Mouse (Mus musculus) layer of hippocampus, postnatal 14 days (tissue): ENCODE data around the gene Rab11b. TPM values are rescaled to one million over a fixed set of nuclear protein-coding genes. Genes with fewer than 3 reads are reported as not detected.

Experiments used
- DNase-seq, 2 experiments: peaks; one replicate each; pipeline ENCODE4 v3.0.0; 2021 to 2022; ENCODE audit warnings: low spot score in 2 of 2, mixed read lengths in 1 of 2
- total RNA-seq, 2 experiments: library from RNA; stranded (reverse); gene quantifications; 2 replicates each; pipeline ENCODE4 v1.2.3; 2021

Rab11b gene
- total RNA-seq, 2 experiments from 2014 or later = 281 to 286 TPM

GRCm38 (mm10) chr17:33718944-33719725 is 41.2 kb downstream of the Rab11b start:
- no peak for DNase-seq

- peak; percentile 96 to 98 for DNase-seq
Measured at GRCm38 (mm10) chr17:33718384-33718881, 41.9 kb downstream of the Rab11b start, which contains the start of gene March2. Gene March2, minus strand, starts transcription at chr17:33718670.

- DNase-seq = no peak
Measured at GRCm38 (mm10) chr17:33717982-33718381, 42.3 kb downstream of the Rab11b start.

- DNase-seq = no peak
Measured at GRCm38 (mm10) chr17:33717246-33717645, 43.1 kb downstream of the Rab11b start.

GRCm38 (mm10) chr17:33714779-33715178 is 45.6 kb downstream of the Rab11b start:
- DNase-seq = no peak

- DNase-seq = no peak
Measured at GRCm38 (mm10) chr17:33713271-33713670, 47.1 kb downstream of the Rab11b start.

- no peak for DNase-seq
Measured at GRCm38 (mm10) chr17:33709834-33710233, 50.5 kb downstream of the Rab11b start.

- no peak for DNase-seq
Measured at GRCm38 (mm10) chr17:33703091-33703490, 57.2 kb downstream of the Rab11b start.

GRCm38 (mm10) chr17:33702178-33702577 is 58.2 kb downstream of the Rab11b start:
- no peak for DNase-seq

- no peak for DNase-seq
Measured at GRCm38 (mm10) chr17:33695471-33695870, 64.9 kb downstream of the Rab11b start.

Other genes with a start within 250 kb of the Rab11b start
- gene Adamts10, start 236.3 kb downstream of the Rab11b start, total RNA-seq = 10 to 100 TPM; 33.4 to 34.1 TPM
- gene Myo1f, start 204.8 kb downstream of the Rab11b start, total RNA-seq = 1 to 10 TPM; 1.5 to 2.6 TPM
- 10 to 100 TPM; 40.6 to 45.0 TPM for gene Zfp414, start 131.4 kb downstream of the Rab11b start, total RNA-seq
- under 1 TPM in 1 of 2 experiments, not detected in 1; 0.60 TPM for gene Pram1, start 122.5 kb downstream of the Rab11b start, total RNA-seq
- 100 to 1,000 TPM; 128 to 134 TPM for gene Hnrnpm, start 73.7 kb downstream of the Rab11b start, total RNA-seq
- 10 to 100 TPM; 84.7 to 89.0 TPM for gene March2, start 41.9 kb downstream of the Rab11b start, total RNA-seq
- gene Angptl4, start 21.3 kb upstream of the Rab11b start, total RNA-seq = 1 to 10 TPM; 4.8 to 5.8 TPM
- 10 to 100 TPM; 45.2 to 48.1 TPM for gene Kank3, start 50.0 kb upstream of the Rab11b start, total RNA-seq
- 100 to 1,000 TPM; 776 to 830 TPM for gene Rps28, start 64.0 kb upstream of the Rab11b start, total RNA-seq
- 100 to 1,000 TPM; 209 to 232 TPM for gene Ndufa7, start 64.0 kb upstream of the Rab11b start, total RNA-seq
- gene Cd320, start 82.6 kb upstream of the Rab11b start, total RNA-seq = 10 to 100 TPM; 25.9 to 28.8 TPM
- not detected for gene Gm7029, start 113.3 kb upstream of the Rab11b start, total RNA-seq
- gene Kifc1, start 130.1 kb upstream of the Rab11b start, total RNA-seq = 1 to 10 TPM; 2.9 to 4.5 TPM
- gene Platr17, start 144.6 kb upstream of the Rab11b start, total RNA-seq = under 1 TPM in 1 of 2 experiments, not detected in 1; 0.50 TPM
- 10 to 100 TPM; 28.0 to 28.6 TPM for gene Daxx, start 148.9 kb upstream of the Rab11b start, total RNA-seq
- 10 to 100 TPM; 27.4 to 34.4 TPM for gene Tapbp, start 155.4 kb upstream of the Rab11b start, total RNA-seq
- gene Zbtb22, start 155.4 kb upstream of the Rab11b start, total RNA-seq = 10 to 100 TPM; 30.5 to 34.0 TPM
- gene Rgl2, start 169.0 kb upstream of the Rab11b start, total RNA-seq = 10 to 100 TPM; 67.0 to 68.9 TPM
- gene Pfdn6, start 179.8 kb upstream of the Rab11b start, total RNA-seq = 10 to 100 TPM; 89.3 to 93.4 TPM
- 10 to 100 TPM; 17.5 to 18.5 TPM for gene Wdr46, start 180.1 kb upstream of the Rab11b start, total RNA-seq
- gene B3galt4, start 191.0 kb upstream of the Rab11b start, total RNA-seq = 1 to 10 TPM; 5.4 to 6.8 TPM
- 10 to 100 TPM; 78.5 to 84.4 TPM for gene Vps52, start 195.3 kb upstream of the Rab11b start, total RNA-seq
- 100 to 1,000 TPM; 356 to 380 TPM for gene Rps18, start 195.5 kb upstream of the Rab11b start, total RNA-seq
- 10 to 100 TPM; 14.4 to 15.9 TPM for gene H2-K1, start 239.8 kb upstream of the Rab11b start, total RNA-seq